Mouse (Mus musculus): ENCODE measurements around the gene Ank2. TPM values are rescaled to one million over a fixed set of nuclear protein-coding genes. Genes with fewer than 3 reads are reported as not detected.

Ank2 gene
- polyA plus RNA-seq, 1 experiment from 2014 or later, result 204 TPM

DNA sequence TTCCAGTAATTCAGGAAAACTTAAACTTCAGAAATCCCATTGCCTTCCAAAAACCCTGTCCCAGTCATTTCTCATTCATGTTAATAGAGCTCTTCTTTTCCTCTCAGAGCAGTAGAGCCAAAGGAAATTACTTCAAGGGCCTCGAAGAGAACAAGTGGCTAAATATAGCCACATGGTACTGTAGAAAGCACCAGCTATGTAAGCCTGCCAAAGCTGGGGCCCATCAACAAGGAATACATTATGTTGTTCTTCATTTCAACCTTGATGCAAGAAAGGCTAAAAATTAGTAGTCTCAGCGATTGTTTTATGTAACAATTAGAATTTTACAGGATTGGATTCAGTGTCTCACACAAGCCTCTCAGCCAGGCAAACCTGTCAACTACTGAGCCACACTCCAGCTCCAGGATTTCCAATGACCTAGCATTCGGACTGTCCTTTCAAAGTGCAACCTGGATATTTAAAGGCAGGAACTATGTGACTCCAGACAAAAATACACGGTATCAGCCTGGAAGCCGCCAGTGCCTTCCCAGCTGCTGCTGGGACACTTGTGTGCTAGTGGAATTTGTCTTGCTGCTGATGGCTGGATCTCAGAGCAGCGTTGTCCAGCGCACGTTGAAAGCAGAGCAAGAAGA, 26.2 kb upstream of the Ank2 start:
- 79% methylated on average over 8 of the region's 8 CpGs for WGBS
- H3K4me2 ChIP-seq (replicated peaks), result no peak overlapping the region
- no peak overlapping the region for H3K27ac ChIP-seq
- ATAC-seq (ENCODE audit: low FRiP score) (no peak), DNase-seq (ENCODE audit: low spot score) (no peak)
- no peak overlapping the region for H3K4me3 ChIP-seq (replicated peaks; ENCODE audit: low read length)
- no peaks in the 10 kb centered on the region for H3K4me1 ChIP-seq (replicated peaks; ENCODE audit: control insufficient read depth, insufficient read depth, low read length)
- no peaks in the 10 kb centered on the region for H3K36me3 ChIP-seq (replicated peaks; ENCODE audit: control insufficient read depth, insufficient read depth)
- no peaks in the 10 kb centered on the region for H3K9me3 ChIP-seq (ENCODE audit: control insufficient read depth, low read length)
- H3K9ac ChIP-seq, result no peak overlapping the region
- no peaks in the 10 kb centered on the region for H3K27me3 ChIP-seq (ENCODE audit: control insufficient read depth, insufficient read depth, low read length)

DNA sequence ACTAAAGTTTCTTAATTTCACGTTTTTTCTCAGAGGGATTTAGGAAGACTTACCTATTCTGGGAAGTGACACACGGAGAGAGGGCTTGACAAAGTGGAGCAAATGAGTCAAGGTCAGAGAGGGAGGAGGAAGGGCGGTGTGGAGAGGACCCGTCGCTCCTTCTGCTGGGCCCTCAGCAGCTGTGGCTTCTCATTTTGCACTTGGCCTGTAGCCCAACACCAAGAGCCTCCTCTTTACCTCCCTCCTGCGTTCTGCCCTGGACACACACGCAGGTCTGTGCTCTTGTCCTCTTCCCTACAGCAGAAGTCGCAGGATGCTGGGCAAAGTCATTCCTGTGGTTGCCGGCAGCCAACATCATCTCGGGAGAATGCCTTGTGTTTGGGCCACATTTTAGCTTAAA, 22.0 kb upstream of the Ank2 start:
- no peak overlapping the region for H3K9ac ChIP-seq
- 81% methylated on average over 10 of the region's 10 CpGs for WGBS

DNA sequence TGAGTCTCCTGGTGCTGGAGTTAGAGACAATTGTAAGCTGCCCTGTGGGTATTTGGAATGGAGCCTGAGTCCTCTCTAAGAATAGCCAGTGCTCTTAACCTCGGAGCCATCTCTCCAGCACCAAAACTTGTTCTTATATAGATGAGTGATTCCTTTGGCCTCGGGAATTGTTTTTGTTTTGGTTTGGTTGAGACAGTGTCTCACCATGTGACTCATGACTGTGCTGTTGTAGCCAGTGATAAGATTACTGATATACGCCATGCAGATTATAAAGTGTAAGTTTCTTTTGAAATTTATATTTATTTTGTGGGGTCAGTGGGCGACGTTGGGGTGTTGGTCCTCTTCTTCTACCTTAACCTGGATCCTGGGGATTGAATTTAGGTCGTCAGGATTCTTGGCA, 21.1 kb upstream of the Ank2 start:
- ATAC-seq (ENCODE audit: low FRiP score), result no peak

More for the DNA sequence above, 22.0 kb upstream of the Ank2 start:
- no peak overlapping the region for H3K4me2 ChIP-seq (replicated peaks)
- H3K27me3 ChIP-seq (ENCODE audit: control insufficient read depth, insufficient read depth, low read length), result no peaks in the 10 kb centered on the region
- no peak overlapping the region for H3K4me3 ChIP-seq (replicated peaks; ENCODE audit: low read length)
- no peaks in the 10 kb centered on the region for H3K9me3 ChIP-seq (ENCODE audit: control insufficient read depth, low read length)
- no peaks in the 10 kb centered on the region for H3K36me3 ChIP-seq (replicated peaks; ENCODE audit: control insufficient read depth, insufficient read depth)
- H3K27ac ChIP-seq, result no peak overlapping the region
- H3K4me1 ChIP-seq (replicated peaks; ENCODE audit: control insufficient read depth, insufficient read depth, low read length), result no peaks in the 10 kb centered on the region
- no peak for DNase-seq (ENCODE audit: low spot score)
- ATAC-seq (ENCODE audit: low FRiP score), result no peak

DNA sequence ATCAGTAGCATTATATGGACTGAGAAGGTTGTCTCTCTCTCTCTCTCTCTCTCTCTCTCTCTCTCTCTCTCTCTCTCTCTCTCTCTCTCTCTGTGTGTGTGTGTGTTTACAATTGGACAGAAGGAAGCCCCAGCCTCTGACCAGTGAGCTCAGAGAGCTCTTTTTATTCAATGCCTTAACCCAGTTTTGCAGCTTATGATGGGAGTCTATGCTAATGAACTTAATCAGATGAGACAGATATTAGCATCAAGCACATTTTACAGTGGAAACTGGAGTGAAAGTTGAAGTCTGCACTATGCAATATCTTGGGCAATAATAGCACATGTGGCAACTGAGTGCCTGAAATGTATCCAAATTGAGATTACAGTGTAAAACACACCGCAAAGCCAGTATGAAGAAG, 16.1 kb upstream of the Ank2 start:
- 94% methylated on average over 1 of the region's 1 CpGs for WGBS
- Histone ChIP-seq H3K27me3 (ENCODE audit: control insufficient read depth, insufficient read depth, low read length) (no peaks in the 10 kb centered on the region), H3K36me3 (replicated peaks; ENCODE audit: control insufficient read depth, insufficient read depth) (no peaks in the 10 kb centered on the region), H3K4me1 (replicated peaks; ENCODE audit: control insufficient read depth, insufficient read depth, low read length) (no peaks in the 10 kb centered on the region), H3K4me2 (replicated peaks) (no peak overlapping the region), H3K4me3 (replicated peaks; ENCODE audit: low read length) (no peak overlapping the region), H3K9ac (no peak overlapping the region), H3K9me3 (ENCODE audit: control insufficient read depth, low read length) (no peaks in the 10 kb centered on the region), H3K27ac (no peak overlapping the region)
- no peak for ATAC-seq (ENCODE audit: low FRiP score)
- no peak for DNase-seq (ENCODE audit: low spot score)

More for the DNA sequence above, 21.1 kb upstream of the Ank2 start:
- no peak overlapping the region for H3K27ac ChIP-seq
- no peak overlapping the region for H3K4me3 ChIP-seq (replicated peaks; ENCODE audit: low read length)
- H3K27me3 ChIP-seq (ENCODE audit: control insufficient read depth, insufficient read depth, low read length), result no peaks in the 10 kb centered on the region
- no peak overlapping the region for H3K9ac ChIP-seq
- DNase-seq (ENCODE audit: low spot score), result no peak
- 86% methylated on average over 6 of the region's 6 CpGs for WGBS
- no peaks in the 10 kb centered on the region for H3K9me3 ChIP-seq (ENCODE audit: control insufficient read depth, low read length)
- H3K4me1 ChIP-seq (replicated peaks; ENCODE audit: control insufficient read depth, insufficient read depth, low read length), result no peaks in the 10 kb centered on the region
- H3K4me2 ChIP-seq (replicated peaks), result no peak overlapping the region
- no peaks in the 10 kb centered on the region for H3K36me3 ChIP-seq (replicated peaks; ENCODE audit: control insufficient read depth, insufficient read depth)

DNA sequence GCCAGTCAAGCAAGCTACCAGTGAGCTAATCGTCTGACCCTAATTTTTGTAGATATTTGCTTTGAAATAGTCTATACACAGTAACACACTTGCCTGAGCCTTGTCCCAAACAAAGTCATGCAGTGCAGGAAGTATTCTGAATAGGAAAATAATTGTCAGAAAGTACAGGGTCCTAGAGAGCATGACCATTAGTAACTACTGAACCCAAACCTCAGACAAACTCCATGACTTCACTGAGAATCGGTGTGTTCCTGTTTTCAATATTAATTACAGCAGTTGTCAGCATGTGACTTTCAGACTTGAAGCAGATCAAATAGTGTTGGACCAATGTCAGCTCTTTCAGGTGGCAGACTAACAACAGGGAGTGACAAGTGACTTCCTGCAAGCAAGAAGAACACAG, 14.5 kb upstream of the Ank2 start:
- no peaks in the 10 kb centered on the region for H3K4me1 ChIP-seq (replicated peaks; ENCODE audit: control insufficient read depth, insufficient read depth, low read length)
- H3K9ac ChIP-seq, result no peak overlapping the region
- no peak overlapping the region for H3K4me3 ChIP-seq (replicated peaks; ENCODE audit: low read length)
- no peaks in the 10 kb centered on the region for H3K27me3 ChIP-seq (ENCODE audit: control insufficient read depth, insufficient read depth, low read length)
- 91% methylated on average over 2 of the region's 2 CpGs for WGBS
- no peaks in the 10 kb centered on the region for H3K36me3 ChIP-seq (replicated peaks; ENCODE audit: control insufficient read depth, insufficient read depth)
- no peak overlapping the region for H3K4me2 ChIP-seq (replicated peaks)
- no peaks in the 10 kb centered on the region for H3K9me3 ChIP-seq (ENCODE audit: control insufficient read depth, low read length)
- ATAC-seq (ENCODE audit: low FRiP score) (no peak), DNase-seq (ENCODE audit: low spot score) (no peak)
- no peak overlapping the region for H3K27ac ChIP-seq

DNA sequence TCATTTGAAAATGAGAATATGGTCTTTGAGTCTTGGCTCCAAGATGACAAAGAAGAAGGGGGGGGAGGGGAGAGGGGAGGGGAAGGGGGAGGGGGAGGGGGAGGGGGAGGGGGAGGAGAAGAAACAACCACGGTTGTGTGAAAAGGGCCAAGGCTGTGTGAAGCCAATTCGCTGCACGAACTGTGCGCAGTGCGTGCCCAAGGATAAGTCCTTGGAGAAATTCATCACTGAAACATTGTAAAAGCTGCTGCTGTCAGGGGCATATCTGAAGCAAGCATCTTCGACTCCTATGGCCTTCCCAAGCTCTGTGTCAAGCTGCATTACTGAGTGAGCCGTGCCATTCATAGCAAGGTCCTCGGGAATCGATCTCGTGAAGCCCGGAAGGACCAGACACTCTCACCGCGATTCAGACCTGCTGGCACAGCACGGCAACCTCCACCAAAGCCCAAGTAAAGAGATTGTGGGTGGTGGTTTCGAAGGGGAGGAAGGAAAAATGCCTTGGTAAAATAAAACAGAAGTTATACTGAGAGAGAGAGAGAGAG, 13.7 kb upstream of the Ank2 start:
- Histone ChIP-seq H3K36me3 (replicated peaks; ENCODE audit: control insufficient read depth, insufficient read depth) (no peaks in the 10 kb centered on the region), H3K4me1 (replicated peaks; ENCODE audit: control insufficient read depth, insufficient read depth, low read length) (no peaks in the 10 kb centered on the region), H3K4me3 (replicated peaks; ENCODE audit: low read length) (no peak overlapping the region), H3K9me3 (ENCODE audit: control insufficient read depth, low read length) (no peaks in the 10 kb centered on the region), H3K27me3 (ENCODE audit: control insufficient read depth, insufficient read depth, low read length) (no peaks in the 10 kb centered on the region), H3K9ac (no peak overlapping the region), H3K4me2 (replicated peaks) (no peak overlapping the region), H3K27ac (no peak overlapping the region)
- DNase-seq (ENCODE audit: low spot score) (no peak), ATAC-seq (ENCODE audit: low FRiP score) (no peak)
- WGBS, result 72% methylated on average over 15 of the region's 15 CpGs

DNA sequence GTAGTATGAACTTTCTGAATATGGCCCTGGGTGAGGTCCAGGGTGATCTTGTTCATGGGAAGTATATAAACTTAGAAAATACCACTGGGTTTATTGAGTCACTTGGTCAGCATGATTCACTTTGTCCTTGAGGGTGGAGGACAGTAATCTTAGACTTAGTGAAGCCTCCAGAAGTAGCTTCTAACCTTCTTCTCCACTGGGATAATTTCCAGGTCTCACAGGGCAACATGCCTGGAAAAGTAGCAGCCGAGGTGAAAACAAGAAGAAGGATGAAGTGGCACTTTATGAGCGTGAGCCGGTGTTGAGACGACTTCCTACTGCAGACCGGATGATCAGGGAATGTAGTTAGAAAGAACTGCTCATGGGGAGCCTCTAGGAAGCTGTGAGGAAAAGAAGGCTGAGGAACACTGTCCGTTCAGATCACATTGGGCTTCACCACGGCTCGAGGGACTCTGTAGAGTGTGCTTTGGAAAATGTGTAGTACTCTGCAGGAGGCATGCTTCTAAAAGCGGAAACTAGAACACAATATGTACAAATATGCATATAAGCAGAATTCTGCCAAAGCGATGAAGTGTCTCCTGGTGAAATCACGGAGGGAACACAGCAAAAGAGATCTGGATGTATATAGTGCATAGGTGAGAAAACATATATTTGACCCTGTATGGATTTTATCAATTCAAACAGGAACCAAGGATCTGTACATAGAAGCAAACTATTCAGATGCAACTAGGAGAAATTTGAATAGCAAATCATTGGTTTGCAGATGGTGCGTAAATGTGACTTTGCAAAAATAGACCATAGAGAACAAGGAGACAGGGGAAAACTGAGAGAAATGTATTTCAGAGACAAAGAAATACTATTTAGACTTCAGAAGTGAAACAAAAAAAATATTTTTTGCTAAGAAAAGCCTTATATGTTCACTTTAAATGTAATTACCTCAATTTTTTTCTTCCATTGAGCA, 12.9 kb upstream of the Ank2 start:
- Histone ChIP-seq H3K9ac (no peak overlapping the region), H3K36me3 (replicated peaks; ENCODE audit: control insufficient read depth, insufficient read depth) (no peaks in the 10 kb centered on the region), H3K27me3 (ENCODE audit: control insufficient read depth, insufficient read depth, low read length) (no peaks in the 10 kb centered on the region), H3K4me2 (replicated peaks) (no peak overlapping the region), H3K4me1 (replicated peaks; ENCODE audit: control insufficient read depth, insufficient read depth, low read length) (no peaks in the 10 kb centered on the region), H3K4me3 (replicated peaks; ENCODE audit: low read length) (no peak overlapping the region), H3K27ac (no peak overlapping the region), H3K9me3 (ENCODE audit: control insufficient read depth, low read length) (no peaks in the 10 kb centered on the region)
- WGBS, result 80% methylated on average over 12 of the region's 12 CpGs
- ATAC-seq (ENCODE audit: low FRiP score) (no peak), DNase-seq (ENCODE audit: low spot score) (no peak)

DNA sequence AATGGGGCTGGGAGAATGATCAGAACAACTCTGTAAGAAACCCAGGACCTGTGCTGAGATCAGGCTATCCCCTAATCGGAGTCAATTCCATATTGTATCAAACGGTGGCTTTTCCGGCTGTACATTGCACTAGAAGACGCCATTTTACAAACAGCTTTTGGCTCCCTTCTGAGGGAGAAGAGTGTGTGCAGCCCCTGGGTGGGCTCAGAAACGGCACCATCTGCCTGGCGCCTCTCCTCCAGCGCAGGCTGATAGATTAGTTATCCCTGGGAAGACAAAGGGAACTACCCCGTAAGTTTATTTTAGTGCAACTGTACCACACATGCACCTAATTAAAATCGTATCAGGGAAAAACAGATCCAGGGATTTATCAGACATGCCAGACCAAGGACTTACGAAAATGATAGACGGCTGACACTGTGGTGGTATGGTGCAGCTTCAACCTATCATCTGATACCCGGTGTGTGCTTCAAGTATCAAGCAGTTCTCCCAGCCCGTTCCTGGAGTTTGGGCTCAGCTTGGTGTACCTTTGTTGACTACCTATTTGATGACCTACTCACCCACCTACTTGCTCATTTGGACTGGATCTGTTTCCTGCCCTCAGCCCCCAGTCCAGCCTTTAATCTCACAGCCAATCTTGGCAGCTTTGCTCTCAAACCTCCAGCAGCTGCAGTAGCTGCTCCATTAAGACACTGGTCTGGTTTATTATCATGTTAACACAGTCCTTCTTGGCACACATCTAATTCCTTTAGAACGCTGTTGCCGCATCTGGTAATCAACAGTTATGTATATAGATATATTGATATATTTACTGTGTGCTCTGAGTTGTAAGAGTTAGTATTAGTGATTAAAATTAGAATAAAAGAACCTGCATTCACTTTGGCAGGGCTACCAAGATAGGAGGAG, 9.0 kb upstream of the Ank2 start:
- Histone ChIP-seq H3K4me3 (replicated peaks; ENCODE audit: low read length) (no peak overlapping the region), H3K9ac (no peak overlapping the region), H3K4me1 (replicated peaks; ENCODE audit: control insufficient read depth, insufficient read depth, low read length) (no peaks in the 10 kb centered on the region), H3K9me3 (ENCODE audit: control insufficient read depth, low read length) (peaks cover 5% of the 10 kb centered on the region; the same call in 1 of the 2 replicates), H3K27me3 (ENCODE audit: control insufficient read depth, insufficient read depth, low read length) (no peaks in the 10 kb centered on the region), H3K27ac (no peak overlapping the region), H3K36me3 (replicated peaks; ENCODE audit: control insufficient read depth, insufficient read depth) (no peaks in the 10 kb centered on the region), H3K4me2 (replicated peaks) (no peak overlapping the region)
- DNase-seq (ENCODE audit: low spot score) (no peak), ATAC-seq (ENCODE audit: low FRiP score) (no peak)
- 80% methylated on average over 15 of the region's 15 CpGs for WGBS
